Mouse (Mus musculus): ENCODE measurements at regions not wholly inside any gene's neighbourhood (a gene's known extent, or its start where the extent isn't known, plus 50 kb on each side); places are given as distances from the start of the nearest gene placed in this dataset.

DNA sequence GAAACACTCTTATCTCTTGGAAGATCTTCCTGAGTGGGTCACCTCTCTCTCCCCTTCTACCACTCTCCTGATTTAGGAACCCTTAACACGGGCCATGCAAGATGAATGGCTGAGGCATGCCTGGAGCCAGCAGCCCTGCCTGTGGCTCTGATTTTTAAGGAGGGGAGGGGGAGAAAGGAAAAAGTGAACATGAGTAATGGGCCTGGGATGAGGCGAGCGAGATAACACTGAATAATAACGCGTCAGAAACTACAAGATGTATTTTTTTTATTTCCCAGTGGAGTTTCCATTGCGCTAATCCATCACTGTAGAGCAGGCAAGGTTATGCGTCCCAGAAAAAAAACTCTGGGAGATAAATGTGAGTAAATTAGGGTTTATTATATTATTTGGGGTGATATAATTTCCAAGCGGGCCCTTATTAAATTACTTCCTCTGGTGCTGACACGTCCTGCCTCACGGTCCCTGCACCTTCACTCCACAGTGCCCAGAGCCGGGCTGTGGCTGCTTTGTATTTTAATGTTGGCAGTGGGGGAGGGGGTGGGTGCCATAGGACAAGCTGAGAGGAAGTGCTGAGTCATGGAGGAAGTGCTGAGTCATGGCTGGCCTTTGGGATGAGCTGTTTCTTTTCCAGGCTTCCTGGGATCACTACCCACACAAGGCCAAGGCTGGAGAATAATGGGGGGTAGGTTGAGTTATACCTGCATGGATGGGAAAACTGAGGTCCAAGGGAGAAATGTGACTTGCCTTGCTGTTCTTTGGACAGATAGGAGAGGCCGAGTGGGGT, 103.6 kb upstream of the 4931429L15Rik start:
- TF ChIP-seq POLR2A (IDR thresholded peaks at IDR 0.05; ENCODE audit: borderline replicate concordance, low read depth, low read length): no peak
- TF ChIP-seq CTCF (IDR thresholded peaks at IDR 0.05; ENCODE audit: low read depth, low read length): no peak
- Histone ChIP-seq H3K4me1 (ENCODE audit: control insufficient read depth, insufficient read depth, low read length) (peaks cover 8% of the 10 kb centered on the region), H3K4me3 (ENCODE audit: insufficient read depth, low read length) (no peak overlapping the region), H3K27ac (ENCODE audit: insufficient read depth, low read depth, low read length) (no peak overlapping the region)

DNA sequence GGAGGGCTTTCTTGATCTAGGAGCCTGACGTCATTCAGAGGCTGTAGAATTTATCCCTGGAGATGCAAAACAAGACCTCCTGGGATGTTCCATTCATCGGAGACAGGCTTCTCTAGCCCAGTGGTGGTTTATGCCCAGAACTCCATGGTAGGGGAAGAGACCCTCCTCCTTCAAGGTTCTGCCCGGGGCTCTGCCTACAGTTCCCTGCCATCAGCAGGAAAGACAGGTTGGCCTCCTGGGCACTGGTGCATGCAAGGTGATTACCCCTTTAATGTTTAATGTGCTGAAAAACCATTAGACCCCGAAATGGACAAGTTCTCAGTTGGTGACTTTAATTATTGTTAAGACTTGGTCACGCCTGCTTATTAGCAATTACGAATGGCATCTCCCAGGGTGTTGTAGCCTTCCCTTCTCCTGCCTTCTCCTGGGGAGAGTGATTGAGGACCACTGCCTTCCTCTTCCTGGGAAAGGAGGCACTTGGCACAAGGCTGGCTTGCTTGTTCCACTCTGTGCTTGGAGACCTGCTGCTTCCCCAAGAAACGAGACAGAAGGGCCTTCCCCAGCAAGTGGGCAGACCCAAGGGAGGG, 102.0 kb upstream of the 4931429L15Rik start:
- H3K4me3 ChIP-seq (ENCODE audit: insufficient read depth, low read length): no peak overlapping the region
- TF ChIP-seq POLR2A (IDR thresholded peaks at IDR 0.05; ENCODE audit: borderline replicate concordance, low read depth, low read length) (no peak), CTCF (IDR thresholded peaks at IDR 0.05; ENCODE audit: low read depth, low read length) (no peak)
- H3K4me1 ChIP-seq (ENCODE audit: control insufficient read depth, insufficient read depth, low read length): peaks cover 8% of the 10 kb centered on the region
- no peak overlapping the region for H3K27ac ChIP-seq (ENCODE audit: insufficient read depth, low read depth, low read length)

DNA sequence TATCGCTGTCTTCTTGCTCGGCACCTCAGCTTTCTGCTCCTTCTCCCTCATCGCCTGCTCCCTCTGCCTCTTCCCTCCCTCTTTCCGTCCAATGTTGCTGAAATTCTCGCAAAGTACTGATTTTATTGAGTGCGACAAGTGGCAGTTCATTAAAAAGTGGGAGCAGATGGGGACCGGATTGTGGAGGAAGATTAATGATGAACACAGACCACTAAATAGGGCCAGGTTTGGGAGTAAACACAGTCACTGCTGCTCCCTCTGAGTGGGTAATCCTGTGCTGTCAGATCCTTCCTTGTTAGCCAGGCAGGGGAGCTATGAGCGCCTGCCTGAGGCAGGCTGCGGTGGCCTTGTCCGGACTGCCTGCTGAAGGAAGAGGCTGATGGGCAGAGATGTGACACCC, 91.9 kb upstream of the 4931429L15Rik start:
- Histone ChIP-seq H3K4me1 (ENCODE audit: control insufficient read depth, insufficient read depth, low read length) (no peaks in the 10 kb centered on the region), H3K27ac (ENCODE audit: insufficient read depth, low read depth, low read length) (no peak overlapping the region), H3K4me3 (ENCODE audit: insufficient read depth, low read length) (no peak overlapping the region)
- TF ChIP-seq POLR2A (IDR thresholded peaks at IDR 0.05; ENCODE audit: borderline replicate concordance, low read depth, low read length) (no peak), CTCF (IDR thresholded peaks at IDR 0.05; ENCODE audit: low read depth, low read length) (no peak)

DNA sequence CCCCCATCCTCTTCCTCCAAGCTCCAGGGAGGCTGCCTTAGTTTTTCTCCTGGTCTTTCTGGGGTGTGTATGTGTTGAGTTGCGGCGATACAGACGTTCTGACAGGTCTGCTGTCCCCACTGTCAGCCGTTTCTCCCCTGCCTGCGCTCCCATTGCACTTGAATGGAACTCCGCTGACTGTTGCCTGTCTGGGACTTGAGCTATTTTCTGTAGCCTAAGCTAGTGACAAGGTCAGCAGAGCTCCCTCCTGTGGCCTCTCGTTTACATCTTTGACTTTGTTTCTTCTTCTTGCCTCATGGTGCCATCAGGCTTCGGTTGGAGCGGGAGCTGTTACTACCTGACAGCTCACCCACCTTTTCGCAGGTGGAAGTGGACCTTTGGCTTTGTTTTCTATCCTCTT, 89.0 kb upstream of the 4931429L15Rik start:
- H3K27ac ChIP-seq (ENCODE audit: insufficient read depth, low read depth, low read length): no peak overlapping the region
- TF ChIP-seq POLR2A (IDR thresholded peaks at IDR 0.05; ENCODE audit: borderline replicate concordance, low read depth, low read length) (no peak), CTCF (IDR thresholded peaks at IDR 0.05; ENCODE audit: low read depth, low read length) (no peak)
- H3K4me1 ChIP-seq (ENCODE audit: control insufficient read depth, insufficient read depth, low read length): no peaks in the 10 kb centered on the region
- no peak overlapping the region for H3K4me3 ChIP-seq (ENCODE audit: insufficient read depth, low read length)

DNA sequence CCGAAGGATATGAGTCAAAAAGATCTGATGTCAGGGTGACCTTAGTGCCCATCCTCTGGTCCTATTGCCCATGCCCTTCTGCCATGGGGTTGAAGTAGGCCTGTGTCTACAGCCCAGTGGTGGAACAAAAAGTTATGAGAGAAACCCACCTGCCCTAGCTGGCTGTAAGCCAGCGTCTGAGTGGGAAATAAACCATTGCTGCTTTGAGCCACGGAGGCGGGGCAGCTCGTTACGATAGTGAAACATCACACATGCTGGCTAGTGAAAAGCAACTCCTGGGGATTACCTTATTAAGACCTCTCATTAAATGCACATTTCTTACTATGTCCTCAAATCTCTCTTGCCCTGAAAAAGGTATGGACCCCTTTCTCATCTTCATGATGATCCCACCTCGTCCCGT, 86.8 kb upstream of the 4931429L15Rik start:
- Histone ChIP-seq H3K4me1 (ENCODE audit: control insufficient read depth, insufficient read depth, low read length) (no peaks in the 10 kb centered on the region), H3K27ac (ENCODE audit: insufficient read depth, low read depth, low read length) (no peak overlapping the region), H3K4me3 (ENCODE audit: insufficient read depth, low read length) (no peak overlapping the region)
- TF ChIP-seq POLR2A (IDR thresholded peaks at IDR 0.05; ENCODE audit: borderline replicate concordance, low read depth, low read length): no peak

DNA sequence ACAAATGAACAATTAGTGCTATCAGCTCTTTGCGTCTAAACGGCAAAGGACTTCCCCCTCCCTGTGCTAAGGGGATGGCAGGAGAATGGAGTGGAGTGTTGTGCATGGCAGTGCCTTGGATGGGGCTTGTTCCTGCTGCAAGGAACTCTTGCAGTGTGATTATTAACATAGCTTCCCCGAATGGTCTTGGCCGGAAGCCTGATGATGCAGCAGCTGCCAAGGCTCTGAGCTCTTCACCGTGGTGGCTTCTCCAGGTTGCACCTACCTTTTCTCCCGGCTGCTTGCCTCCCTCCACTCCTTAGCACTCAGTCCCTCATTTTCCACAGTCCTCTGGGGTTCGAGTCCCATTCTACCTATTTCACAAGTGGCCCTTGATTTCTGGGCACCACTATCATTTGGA, 76.8 kb upstream of the 4931429L15Rik start:
- Histone ChIP-seq H3K4me3 (ENCODE audit: insufficient read depth, low read length) (no peak overlapping the region), H3K27ac (ENCODE audit: insufficient read depth, low read depth, low read length) (no peak overlapping the region), H3K4me1 (ENCODE audit: control insufficient read depth, insufficient read depth, low read length) (no peaks in the 10 kb centered on the region)
- TF ChIP-seq POLR2A (IDR thresholded peaks at IDR 0.05; ENCODE audit: borderline replicate concordance, low read depth, low read length) (no peak), CTCF (IDR thresholded peaks at IDR 0.05; ENCODE audit: low read depth, low read length) (no peak)

DNA sequence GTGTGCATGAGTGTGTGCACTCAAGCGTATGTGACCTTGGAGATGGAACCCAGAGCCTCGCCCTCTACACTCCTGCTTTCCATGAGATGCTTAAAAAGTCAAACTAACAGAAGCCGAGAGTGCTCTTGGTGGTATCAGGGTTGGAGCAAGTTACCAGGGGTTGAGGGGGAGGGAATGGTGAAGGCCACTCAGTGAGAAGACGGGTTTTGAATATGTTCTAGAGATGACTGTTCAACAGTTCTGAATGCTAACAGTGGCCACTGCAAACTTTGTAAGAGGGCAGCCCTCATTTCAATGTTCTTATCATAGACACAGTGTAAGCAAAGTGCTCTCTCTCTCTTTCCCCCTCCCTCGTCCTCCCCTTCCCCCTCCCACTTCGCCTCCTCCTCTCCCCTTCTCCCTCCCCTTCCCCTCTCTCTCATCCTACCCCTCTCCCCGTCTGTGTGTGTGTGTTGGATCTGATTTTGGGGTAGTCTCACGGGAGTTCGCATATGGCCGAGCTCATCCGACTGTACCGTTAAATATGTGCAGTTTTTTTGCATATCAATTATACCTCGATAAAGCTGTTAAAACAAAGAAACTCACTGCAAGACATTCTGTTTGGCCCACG, 75.5 kb upstream of the 4931429L15Rik start:
- no peak overlapping the region for H3K27ac ChIP-seq (ENCODE audit: insufficient read depth, low read depth, low read length)
- H3K4me3 ChIP-seq (ENCODE audit: insufficient read depth, low read length): no peak overlapping the region
- TF ChIP-seq CTCF (IDR thresholded peaks at IDR 0.05; ENCODE audit: low read depth, low read length): no peak
- TF ChIP-seq POLR2A (IDR thresholded peaks at IDR 0.05; ENCODE audit: borderline replicate concordance, low read depth, low read length): no peak
- H3K4me1 ChIP-seq (ENCODE audit: control insufficient read depth, insufficient read depth, low read length): no peaks in the 10 kb centered on the region

DNA sequence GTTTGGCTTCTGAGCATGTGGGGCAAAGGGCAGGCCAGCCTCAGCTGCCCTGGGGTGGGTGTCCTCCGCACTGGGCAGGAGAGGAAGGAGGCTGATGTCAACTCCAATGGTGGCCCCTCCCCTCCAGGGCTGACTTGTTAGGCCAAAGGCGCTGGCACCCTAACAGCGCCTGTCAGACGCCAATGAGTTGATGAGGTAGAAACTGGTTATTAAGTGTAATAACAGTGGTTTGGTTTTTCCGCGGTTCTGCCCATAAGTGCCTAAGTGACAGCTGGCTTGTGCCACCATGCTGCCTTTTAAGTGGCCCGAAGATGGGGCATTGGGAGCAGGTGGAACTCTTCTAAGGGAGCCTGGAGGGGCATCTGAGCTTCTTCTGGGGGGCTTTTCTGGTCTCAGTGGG, 74.5 kb upstream of the 4931429L15Rik start:
- Histone ChIP-seq H3K4me3 (ENCODE audit: insufficient read depth, low read length) (no peak overlapping the region), H3K27ac (ENCODE audit: insufficient read depth, low read depth, low read length) (no peak overlapping the region), H3K4me1 (ENCODE audit: control insufficient read depth, insufficient read depth, low read length) (no peaks in the 10 kb centered on the region)
- TF ChIP-seq POLR2A (IDR thresholded peaks at IDR 0.05; ENCODE audit: borderline replicate concordance, low read depth, low read length) (no peak), CTCF (IDR thresholded peaks at IDR 0.05; ENCODE audit: low read depth, low read length) (no peak)

DNA sequence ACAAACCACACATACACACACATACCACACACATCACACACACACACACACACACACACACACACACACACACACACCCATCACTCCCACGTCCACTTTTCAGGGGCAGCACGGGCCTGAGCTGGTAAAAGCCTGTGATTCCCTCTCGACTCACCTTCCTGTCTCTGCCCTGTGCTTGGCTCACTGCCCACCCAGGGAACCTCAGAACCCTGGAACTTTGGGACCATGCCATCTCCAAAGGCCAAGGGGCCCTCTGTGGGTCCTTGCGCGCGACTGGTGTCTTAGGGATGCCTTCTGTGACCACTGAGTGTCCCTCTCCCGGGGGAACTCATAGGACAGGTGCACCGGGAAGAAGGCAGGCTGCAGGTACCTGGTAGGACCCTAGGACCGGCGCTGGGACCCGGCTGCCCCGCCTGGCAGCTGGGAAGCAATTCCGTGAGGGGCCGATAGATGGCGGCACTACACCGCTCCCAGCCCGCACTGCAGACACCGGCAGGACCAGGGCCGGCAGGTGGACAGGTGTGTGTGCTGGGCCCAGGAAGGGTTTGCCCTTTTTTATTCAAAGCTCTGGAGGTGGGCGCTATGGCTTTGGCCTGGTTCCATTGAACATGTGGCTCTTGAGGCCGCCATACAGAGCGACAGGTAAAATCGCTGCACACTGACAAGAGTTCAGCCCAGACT, 73.0 kb upstream of the 4931429L15Rik start:
- no peak overlapping the region for H3K4me3 ChIP-seq (ENCODE audit: insufficient read depth, low read length)
- peak; percentile 84 for TF ChIP-seq CTCF (IDR thresholded peaks at IDR 0.05; ENCODE audit: low read depth, low read length)
- no peak for TF ChIP-seq POLR2A (IDR thresholded peaks at IDR 0.05; ENCODE audit: borderline replicate concordance, low read depth, low read length)
- H3K4me1 ChIP-seq (ENCODE audit: control insufficient read depth, insufficient read depth, low read length): no peaks in the 10 kb centered on the region
- H3K27ac ChIP-seq (ENCODE audit: insufficient read depth, low read depth, low read length): no peak overlapping the region

DNA sequence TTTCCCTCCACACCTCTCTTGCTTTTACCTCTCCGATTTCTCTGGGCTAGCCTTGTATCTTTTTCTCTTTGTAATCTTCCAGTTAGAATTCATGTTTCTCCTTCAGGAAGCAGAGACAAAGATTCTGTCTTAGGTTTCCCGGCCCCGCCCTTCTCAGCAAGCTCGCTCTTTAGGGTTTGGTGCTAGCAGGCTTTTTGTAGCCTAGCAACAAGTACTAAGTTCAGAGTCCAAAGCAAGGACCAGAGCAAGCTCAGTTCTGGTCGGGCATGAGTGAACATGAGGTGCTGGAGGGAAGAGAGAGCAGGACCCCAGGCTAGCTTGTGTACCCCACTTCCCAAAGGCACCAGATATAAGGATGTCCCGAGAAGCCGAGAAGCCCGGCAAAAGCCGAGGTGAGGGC, 70.0 kb upstream of the 4931429L15Rik start:
- H3K4me3 ChIP-seq (ENCODE audit: insufficient read depth, low read length): no peak overlapping the region
- H3K27ac ChIP-seq (ENCODE audit: insufficient read depth, low read depth, low read length): no peak overlapping the region
- no peaks in the 10 kb centered on the region for H3K4me1 ChIP-seq (ENCODE audit: control insufficient read depth, insufficient read depth, low read length)
- TF ChIP-seq CTCF (IDR thresholded peaks at IDR 0.05; ENCODE audit: low read depth, low read length) (no peak), POLR2A (IDR thresholded peaks at IDR 0.05; ENCODE audit: borderline replicate concordance, low read depth, low read length) (no peak)

Data from bone marrow macrophage, adult 2 months (primary cell).